Mouse (Mus musculus) lung, adult 2 months (tissue): Measurements from ENCODE around the gene Smarcad1.

ENCODE experiments used
- CTCF ChIP-seq: fragments of 200-500 bp; IDR thresholded peaks from 2 replicates; pipeline ENCODE4 v1.5.1; 2011; ENCODE audit warnings: mild to moderate bottlenecking, low read length, control low read depth; ENCODE audit not compliant: insufficient read depth
- POLR2A ChIP-seq: fragments of 200-500 bp; IDR thresholded peaks from 2 replicates; pipeline ENCODE4 v1.6.1; 2011; ENCODE audit warnings: low read depth, mild to moderate bottlenecking, control low read depth, low read length, borderline replicate concordance; ENCODE audit errors: extremely low read depth

- TF ChIP-seq CTCF, result no peak
- no peak for TF ChIP-seq POLR2A
Measured at GRCm38 (mm10) chr6:65041932-65042331, 451 bp upstream of the Smarcad1 start.
